Mouse (Mus musculus) ES-E14 (cell line): Measurements from ENCODE around the gene Spink8.

Experiments used
- CHD2 ChIP-seq: IDR thresholded peaks from 2 replicates; pipeline ENCODE4 v1.6.1; 2014; ENCODE audit warnings: mild to moderate bottlenecking, low read depth, low read length, inconsistent platforms
- HCFC1 ChIP-seq: IDR thresholded peaks from 2 replicates; pipeline ENCODE4 v1.6.1; 2012; ENCODE audit warnings: low read length, inconsistent platforms, borderline replicate concordance; ENCODE audit not compliant: insufficient read depth
- MAFK ChIP-seq: IDR thresholded peaks from 2 replicates; pipeline ENCODE4 v1.6.1; 2014; ENCODE audit warnings: mild to moderate bottlenecking, low read depth, low read length, inconsistent platforms; ENCODE audit not compliant: insufficient read depth
- ZC3H11A ChIP-seq: IDR thresholded peaks from 2 replicates; pipeline ENCODE4 v1.6.1; 2012; ENCODE audit warnings: low read depth, mild to moderate bottlenecking, inconsistent platforms, low read length, borderline replicate concordance
- ZNF384 ChIP-seq: IDR thresholded peaks from 2 replicates; pipeline ENCODE4 v1.6.1; 2012; ENCODE audit warnings: low read depth, low read length, inconsistent platforms

GRCm38 (mm10) chr9:109870983-109871572 is 59.0 kb downstream of the Spink8 start:
- TF ChIP-seq CHD2 (no peak), ZNF384 (no peak), ZC3H11A (no peak), HCFC1 (no peak), MAFK (no peak)
